Mouse (Mus musculus) mesoderm, embryonic 11.5 days (tissue): ENCODE data around the gene Porcn.

Source experiments
- DNase-seq: peaks from one replicate; pipeline ENCODE4 v3.0.0-alpha.2; 2012; ENCODE audit warnings: low read depth, low spot score

Porcn gene

DNA sequence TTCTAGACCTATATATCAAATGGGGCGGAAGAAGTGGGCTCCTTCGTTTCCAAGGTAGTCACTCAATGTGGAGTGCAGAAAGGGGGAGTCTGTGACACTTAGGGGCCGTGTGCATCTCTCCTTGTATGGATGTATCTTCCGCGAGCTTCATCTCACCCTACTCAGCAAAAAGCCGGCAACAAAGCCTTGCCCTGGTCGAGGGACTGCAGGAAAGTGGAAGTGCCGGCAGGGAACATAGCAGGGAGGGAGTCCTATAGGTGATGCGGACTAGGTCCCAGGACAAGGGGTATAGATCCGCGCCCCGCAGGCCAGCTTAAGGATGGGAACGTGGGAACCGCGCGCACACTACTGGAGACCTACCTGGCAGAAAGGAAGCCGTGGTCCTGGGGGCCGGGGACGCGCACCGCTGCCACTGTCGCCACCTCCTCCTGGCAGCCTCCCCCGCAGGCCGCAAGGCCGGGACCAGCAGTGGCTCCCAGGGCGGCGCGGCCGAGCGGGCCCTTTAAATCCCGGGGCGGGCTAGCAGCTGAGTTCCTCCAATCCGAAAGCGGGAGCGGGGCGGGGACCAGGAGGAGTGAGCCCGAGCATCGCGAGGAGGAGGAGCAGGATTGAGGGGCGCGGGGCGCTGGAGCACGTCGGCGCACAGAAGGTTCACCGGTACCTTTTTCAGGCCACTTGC, at the start of gene Porcn:
Porcn (minus strand) TSS at position 511 of the 679 bp plus-strand sequence.
- DNase-seq, result peak; percentile 74

DNA sequence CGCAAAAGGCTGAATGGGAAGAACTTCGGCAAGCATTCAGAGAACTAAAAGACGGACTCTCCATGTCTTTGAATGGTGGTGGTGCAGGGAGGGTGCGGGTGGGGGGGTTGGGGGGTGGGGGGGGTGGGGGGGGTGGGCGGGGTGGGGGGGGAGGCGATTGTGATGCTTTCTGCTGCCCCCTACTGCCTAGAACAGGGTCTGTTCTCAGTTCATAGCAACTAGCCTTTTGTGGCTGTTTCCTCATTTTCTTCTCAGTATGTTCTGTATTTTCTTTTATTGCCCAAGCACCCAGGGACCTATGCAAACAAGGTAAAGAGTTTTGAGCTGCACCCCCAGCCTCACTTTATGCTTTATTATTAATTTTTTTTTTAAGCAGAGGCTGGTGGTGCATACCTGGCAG, 49.5 kb upstream of the Porcn start:
- DNase-seq, result no peak

DNA sequence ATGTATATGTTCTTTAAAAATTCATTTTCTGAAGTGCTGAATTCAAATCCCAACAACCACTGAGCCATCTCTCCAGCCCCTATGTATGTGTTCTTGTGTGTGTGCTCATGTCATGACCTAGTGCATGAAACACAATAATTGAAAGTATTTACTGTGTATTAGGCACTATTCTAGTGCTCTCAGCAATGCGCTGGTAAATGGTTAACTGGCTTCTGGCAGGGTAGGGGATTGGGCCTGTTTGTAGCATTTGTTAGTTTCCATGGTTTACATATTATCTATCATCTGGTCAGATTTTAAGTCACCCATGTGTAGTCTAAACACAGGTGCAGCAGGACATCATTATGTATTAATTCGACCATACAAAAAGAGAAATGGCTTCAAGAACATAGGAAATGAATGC, 47.4 kb upstream of the Porcn start:
- DNase-seq, result no peak

DNA sequence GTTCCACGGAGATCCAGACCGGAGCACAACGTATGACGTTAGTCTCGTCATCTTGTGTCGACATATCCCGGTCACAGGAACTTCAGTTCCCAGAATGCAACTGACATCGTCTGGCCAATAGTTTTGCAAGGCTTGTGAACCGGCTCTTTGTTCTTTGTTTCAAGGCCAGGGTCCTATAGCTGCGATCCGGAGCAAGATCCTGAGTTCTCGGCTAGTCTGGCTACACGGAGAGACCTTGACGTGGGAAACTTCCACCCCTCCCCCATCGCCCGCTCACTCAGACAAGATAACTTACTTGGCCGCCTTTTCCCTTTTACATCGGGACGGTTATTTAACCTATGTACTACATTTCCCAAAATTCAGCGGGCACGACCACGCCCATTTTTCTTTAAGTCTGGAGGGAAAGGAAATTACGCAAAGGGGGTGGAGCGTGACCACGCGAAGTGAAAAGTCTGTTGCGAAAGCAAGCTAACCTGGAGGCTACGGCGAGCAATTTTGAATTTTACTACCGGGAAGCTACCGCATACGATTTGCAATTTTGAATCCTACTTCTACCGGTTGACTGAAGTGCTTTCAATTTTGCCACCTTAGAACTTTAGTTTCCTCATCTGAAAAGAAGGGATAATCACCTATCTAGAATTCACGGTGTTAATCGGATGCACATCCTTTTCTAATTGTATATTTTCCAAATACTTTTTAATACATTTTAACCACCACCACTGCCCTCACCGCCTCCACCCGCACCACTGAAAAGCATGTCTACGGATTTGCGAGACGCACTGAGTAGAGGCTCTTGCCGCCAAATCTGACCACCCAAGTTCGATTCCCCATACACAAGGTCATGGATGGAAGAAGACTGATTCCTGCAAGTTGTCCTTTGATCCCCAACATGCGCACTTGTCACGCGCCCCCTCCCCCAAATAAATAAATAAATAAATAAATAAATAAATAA, 46.3 kb upstream of the Porcn start, which contains the start of gene Ftsj1:
Ftsj1 (minus strand) TSS at position 73 of the 952 bp plus-strand sequence.
- DNase-seq, result peak; percentile 87

DNA sequence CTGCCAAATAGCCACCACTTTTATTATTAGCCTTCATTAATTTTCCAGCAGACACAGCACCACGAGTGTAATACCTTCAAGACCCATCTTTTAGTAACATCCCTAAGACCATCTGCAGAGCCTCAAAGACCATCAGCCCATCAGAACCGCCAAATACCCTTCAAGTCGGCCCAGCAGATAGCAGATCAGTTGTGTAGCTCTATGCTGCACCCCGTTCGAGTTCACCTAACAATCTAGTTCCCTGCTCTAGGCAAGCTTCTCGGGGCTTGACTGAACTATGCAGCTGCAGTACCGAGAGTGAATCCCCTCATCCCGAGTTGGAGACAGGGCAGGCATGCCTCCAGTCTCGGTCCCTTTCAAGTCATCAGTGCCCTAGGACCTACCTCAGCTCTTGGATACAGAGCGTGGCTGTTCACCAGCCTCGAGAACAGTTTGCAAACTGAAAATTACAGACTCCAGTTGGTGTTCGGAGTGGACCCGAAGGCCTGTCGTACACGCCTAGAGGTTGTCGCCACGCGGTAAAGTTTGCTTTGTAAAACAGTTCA, 45.5 kb upstream of the Porcn start:
- DNase-seq, result no peak

DNA sequence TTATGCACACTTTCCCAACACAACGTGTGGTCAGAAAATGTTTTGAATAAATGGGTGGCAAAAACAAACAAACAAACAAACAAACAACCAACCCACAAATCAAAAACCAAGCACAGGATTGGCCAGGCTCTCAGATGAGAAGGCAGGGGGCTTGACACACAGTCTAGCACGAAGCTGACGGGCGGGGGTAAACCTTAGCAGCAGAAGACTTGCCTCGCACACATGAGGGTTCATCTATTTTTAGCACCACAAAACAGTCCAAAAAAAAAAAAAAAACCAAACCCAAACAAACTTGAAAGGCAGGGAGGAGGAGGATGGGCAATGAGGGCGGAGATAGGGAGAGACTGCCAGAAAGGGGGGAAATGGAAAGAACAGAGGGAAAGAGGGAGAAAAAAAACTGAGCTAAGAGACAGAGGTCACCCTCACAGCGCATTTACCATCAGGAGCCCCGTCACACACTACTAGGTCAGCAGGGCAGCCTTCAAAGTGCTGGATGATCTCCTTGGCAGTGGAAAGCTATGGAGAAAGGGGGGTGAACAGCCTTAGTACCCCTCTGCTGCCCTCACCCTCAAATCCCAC, 42.3 kb upstream of the Porcn start:
- DNase-seq, result no peak

DNA sequence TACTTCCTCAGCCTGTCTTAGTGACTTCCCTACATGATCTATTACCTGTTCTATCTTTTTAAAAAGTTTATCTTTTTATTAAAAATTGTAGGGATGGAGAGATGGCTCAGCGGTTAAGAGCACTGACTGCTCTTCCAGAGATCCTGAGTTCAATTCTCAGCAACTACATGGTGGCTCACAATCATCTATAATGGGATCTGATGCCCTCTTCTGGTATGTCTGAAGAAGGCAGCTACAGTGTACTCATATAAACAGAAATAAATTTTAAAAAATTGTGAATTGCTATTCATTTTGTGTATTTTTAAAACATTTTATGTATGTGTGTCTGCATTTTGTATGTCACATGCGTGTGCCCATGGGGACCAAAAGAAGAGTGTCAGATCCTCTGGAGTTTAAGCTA, 41.4 kb upstream of the Porcn start:
- no peak for DNase-seq

DNA sequence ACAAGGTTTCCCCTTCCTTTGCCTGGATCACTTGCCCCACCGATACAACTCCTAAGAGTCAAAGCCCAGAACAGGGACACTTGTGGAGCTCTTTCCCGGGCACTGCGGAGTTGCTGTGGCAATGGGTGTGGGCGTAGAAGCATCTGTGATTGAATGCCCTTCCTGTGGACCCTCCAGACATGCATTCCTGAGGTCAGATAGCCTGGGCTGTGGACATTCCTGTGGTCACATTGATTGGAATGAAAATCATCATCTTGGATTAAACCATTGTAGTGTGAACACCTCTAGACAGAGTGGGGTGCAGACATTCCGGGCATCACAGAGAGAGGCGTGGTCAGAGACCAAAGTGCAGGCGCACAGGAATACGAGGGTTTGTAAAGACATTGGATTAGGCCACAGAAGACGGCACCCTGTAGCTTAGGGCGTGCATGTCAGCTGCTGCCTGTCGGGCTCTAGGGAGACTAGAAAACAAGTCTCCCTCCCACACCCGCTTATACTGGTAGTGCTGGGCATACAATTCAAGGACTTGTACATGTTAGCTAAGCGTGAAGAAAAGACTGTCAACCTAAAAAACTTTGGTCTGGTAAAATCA, 32.6 kb upstream of the Porcn start:
- no peak for DNase-seq

DNA sequence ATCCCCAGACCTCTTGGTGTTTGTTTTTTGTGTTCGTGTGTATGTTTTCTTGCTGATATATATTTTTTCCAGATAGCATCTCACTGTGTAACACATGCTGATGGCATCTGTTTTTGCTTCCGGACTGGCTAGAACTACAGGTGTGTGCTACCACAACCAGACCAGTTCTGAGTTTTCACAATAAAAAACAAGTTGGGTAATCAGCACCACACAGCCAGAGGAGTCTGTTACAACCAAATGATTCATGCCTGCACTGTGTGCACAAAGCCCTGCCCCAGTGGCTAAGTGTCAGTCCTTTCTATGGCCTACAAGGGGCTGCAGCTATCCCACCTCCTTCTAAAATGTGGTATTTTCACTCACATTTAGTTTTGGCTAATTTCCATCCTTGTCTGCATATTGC, 30.4 kb upstream of the Porcn start:
- DNase-seq, result no peak

DNA sequence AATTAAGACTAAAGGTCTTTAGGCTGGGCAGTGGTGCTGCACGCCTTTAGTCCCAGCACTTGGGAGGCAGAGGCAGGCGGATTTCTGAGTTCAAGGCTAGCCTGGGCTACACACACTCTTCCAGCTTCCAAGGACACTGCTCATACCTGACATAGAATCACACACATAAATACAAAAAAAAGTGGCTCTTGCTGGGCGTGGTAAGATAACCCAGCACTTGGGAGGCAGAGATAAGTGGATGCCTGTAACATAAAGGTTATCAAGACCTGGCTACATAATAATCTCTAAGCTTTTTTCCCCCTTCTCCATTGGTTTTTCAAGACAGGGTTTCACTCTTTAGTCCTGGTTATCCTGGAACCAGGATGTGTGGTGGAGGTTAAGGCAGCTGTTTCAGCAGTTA, 27.3 kb upstream of the Porcn start:
- DNase-seq, result no peak

DNA sequence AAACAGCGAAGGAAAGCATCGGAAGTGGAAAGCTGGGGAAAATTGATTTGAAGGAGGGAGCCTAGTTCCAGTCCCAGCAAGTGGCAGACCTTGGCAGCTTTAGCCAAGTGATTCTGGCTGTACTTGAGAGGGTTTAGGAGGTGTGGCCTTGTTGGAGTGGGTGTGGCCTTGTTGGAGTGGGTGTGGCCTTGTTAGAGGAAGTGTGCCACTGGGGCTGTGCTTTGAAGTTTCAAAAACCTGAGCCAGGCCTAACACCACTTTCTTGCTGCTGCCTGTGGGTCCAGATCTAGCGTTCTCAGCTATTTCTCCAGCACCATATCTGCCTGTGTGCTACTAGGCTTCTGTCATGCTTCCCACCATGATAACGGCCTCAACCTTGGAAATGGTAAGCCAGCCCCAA, 23.9 kb upstream of the Porcn start:
- no peak for DNase-seq

DNA sequence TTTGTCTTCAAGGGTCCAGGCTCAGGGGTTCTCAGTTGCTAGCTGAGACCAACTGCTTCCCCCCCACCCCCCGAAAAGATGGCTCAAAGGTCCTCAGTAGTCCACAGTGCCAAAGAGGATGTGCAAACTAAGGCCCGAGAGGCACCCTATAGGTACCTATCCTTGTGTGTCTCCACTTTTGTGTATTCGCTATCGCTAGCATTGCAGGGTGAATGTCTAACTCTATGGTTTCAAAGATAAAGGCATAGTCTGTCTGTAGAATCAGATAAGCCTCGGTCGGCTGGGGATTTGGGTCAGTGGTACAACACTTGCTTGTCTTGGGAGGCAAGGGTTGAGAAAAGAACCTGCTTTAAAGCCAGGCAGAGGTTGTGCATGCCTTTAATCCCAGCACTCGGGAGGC, 17.1 kb upstream of the Porcn start:
- DNase-seq, result no peak

DNA sequence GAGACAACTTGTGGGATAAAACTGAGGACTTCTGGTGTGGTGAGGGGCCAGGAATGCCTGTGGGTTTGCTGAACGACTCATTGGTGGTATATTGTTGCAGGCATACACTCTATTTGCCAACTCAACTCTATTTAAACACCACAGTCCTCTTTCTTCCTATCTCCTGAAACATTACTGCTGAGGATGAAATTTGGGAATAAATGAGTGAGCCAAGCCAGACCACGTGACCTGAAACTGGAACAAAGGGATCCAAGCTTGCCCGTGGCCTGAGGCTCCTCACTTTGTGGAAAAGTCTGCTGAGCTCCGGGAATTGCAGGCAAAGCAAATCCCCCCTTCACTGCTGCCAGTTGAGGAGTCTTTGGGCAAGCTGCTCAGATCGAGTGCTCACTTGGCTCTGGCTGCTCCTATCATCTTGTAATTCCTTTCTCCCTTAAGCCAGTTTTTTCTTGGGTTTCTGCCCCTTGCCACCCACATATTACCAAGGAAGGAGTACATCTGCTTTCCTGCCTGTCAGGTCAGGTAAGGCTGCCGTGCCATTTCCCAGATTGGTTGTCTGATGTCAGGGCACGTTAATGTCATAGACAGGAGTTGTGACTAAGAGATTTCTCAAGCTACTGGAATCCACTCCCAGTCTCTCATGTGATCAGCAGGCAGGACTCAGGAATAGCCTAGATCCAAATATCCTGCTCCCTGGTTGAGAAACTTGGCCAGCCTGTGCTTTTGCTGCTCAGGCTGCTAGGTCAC, 16.5 kb upstream of the Porcn start:
- no peak for DNase-seq

DNA sequence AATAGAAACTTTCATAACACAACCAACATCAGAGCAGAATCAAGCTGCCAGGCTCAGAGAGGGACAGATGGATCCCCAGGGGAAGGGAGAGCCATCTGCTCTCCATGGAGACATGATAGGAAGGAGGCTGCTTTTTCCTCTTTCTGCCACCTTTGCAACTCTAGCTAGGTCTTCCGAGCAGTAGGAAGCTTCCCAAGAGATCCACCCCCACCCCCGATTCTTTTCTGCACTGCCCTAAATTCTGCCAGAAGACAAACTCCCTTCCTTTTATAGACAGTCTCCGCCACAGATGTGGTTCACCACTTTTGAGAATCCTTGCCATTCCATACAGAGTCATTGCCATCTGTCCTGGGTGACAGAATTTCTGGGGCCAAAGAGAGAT, 16.0 kb upstream of the Porcn start:
- DNase-seq, result no peak

DNA sequence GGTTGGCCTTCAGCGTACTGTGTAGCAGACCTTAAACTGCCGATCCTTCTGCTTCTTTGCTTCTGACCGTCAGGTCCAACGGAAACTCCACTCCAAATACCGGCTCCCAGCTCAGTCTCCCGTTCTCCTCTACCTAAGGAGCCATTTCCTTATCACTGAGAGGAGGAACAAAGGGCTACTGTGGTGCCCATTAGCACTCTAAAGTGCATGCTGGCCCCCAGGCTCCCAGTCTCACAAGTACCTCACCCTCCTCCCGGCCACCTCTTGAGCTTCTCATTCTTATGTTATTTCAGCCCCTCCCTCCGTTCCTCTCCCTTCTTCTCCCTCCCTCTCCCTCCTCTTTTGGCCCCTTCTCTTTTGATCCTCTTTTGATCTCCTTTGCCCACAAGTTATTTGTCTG, 13.3 kb upstream of the Porcn start:
- DNase-seq, result no peak

DNA sequence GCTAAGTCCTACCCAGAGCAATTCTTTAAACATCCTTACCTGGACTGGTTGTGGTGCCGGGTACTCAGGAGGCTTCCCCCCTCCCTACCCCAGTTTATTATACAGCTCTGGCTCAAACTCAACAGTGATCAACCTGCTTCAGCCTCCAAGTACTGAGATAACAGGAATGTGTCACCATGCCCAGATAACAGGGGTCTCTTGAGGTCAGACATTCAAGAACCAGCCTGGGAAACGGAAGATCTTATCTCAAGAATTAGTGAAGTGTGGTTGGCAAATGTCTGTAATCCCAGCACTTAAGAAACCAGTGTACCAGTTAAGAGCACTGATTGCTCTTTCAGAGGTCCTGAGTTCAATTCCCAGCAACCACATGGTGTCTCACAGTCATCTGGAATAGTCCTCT, 11.8 kb upstream of the Porcn start:
- DNase-seq, result no peak

DNA sequence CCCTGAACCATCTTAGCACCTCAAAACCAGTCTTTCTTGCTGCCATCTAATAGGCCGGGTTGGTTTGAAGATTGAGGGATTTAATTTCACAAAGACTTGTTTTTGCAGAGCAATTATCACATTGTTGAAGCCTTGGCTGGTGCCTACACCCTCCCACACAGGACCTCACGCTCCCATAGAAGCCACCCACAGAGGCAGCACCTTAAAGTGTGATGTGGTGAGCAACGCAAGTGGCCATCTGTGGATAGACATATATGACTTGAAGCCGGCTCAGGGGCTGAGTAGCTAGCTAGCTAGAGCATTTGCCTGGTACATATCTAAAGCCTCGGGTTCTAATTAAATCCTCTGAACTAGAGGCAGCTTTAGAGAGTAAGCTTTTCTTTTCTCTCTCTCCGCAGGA, 11.1 kb upstream of the Porcn start:
- no peak for DNase-seq

DNA sequence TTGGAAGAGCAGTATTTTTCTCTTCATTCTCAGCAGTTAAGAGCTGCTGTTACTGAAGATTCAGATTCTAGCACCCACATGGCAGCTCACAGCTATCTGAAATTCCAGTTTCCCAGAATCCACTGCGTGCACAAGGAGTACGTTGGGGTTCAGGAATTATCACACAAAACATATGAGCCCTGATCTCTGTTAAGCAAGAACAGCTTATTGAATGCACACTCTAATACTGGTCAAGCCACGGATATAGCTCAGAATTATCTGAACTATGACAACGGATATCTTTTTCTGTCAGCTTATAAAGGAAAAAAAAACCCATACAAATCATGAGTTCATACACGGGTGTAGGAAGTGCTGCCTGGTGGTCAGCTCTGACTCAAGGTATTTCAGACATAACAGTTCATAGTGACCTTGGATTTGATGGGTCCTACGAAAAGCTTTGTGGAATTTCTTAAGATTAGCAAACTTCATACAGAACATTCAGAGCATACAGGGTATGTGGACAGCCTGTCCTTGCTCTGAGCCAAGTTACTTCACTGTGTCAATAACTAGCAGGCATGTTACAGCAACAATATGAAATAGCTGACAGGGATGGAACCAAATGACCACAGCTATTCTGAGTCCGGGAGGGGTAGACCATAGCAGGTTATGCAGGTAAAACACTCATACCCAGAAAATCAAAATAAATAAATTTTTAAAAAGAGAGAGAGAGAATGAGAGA, 5.3 kb upstream of the Porcn start:
- no peak for DNase-seq

DNA sequence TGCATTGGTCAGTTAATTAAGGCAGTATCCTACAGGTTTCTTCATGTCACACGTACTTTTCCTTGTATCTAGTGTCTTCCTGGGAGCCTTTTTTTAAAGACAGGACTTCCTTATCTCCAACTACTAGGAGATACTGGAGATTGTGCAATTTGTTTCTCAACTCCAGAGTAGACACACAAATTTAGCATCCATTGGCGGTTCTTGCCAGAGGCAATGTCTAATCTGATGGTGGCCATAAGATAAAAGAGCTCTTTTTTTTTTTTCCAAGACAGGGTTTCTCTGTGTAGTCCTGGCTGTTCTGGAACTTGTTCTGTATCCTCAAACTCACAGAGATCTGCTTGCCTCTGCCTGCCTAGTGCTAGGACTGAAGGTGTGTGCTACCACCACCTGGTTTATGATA, 3.4 kb upstream of the Porcn start:
- DNase-seq, result no peak

DNA sequence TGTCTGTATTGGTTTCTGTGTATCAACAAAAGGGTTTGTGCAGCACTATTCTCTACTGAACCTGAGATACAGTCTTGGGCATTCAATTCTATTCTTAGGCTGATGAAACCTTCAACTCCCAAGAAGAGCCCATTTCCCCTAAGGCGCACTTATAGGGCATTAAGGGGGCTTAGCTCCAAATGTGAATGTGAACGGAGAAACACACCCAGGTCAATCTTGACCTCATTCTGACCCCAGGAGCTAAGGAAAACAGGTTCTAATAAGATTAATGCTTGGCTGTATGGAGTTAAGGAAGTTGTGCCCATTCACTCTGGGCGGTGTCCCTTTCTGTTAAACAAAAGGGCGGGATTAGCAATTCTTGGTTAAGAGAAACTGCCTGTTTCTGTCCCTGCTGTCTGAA, 899 bp upstream of the Porcn start:
- no peak for DNase-seq
